Mouse (Mus musculus) gastrocnemius, postnatal 36 days (tissue): ENCODE measurements around the gene Cmtm3. TPM values are rescaled to one million over a fixed set of nuclear protein-coding genes. Genes with fewer than 3 reads are reported as not detected.
A peak's percentile ranks its signal among the peaks of the same experiment; 100 is the strongest.

Experiments
- DNase-seq, 2 experiments: peaks; one replicate each; pipeline ENCODE4 v3.0.0; 2022
- intact Hi-C: fragments of 180-260 bp; cut with DNase I; formaldehyde crosslinking; loops from one replicate; pipeline ENCODE4 v1.15.1; 2025
- total RNA-seq, 2 experiments: library from RNA; stranded (reverse); gene quantifications; 2 replicates each; pipeline ENCODE4 v1.2.3; 2021

Cmtm3 gene
- total RNA-seq, 2 experiments from 2014 or later, result 5.1 to 5.7 TPM

- DNase-seq, result peak; percentile 66 to 78
- intact Hi-C loops, result loop anchor here (5.0 kb wide), 1 partner anchor 61 kb away; no protein-coding TSS in a partner anchor
Observed at GRCm38 (mm10) chr8:104341106-104341561, 1.9 kb downstream of the Cmtm3 start.

- intact Hi-C loops, result loop anchor here (5.0 kb wide), 1 partner anchor 61 kb away; no protein-coding TSS in a partner anchor
- DNase-seq, result no peak
Observed at GRCm38 (mm10) chr8:104341678-104342077, 2.5 kb downstream of the Cmtm3 start.

GRCm38 (mm10) chr8:104342426-104342825 is 3.2 kb downstream of the Cmtm3 start:
- DNase-seq, result no peak
- intact Hi-C loops, result loop anchor here (5.0 kb wide), 1 partner anchor 60 kb away; no protein-coding TSS in a partner anchor

GRCm38 (mm10) chr8:104343957-104344356 is 4.7 kb downstream of the Cmtm3 start:
- intact Hi-C loops, result loop anchor here (2.0 to 5.0 kb wide), 3 partner anchors 58 to 227 kb away; partner anchors contain the start of gene Dync1li2
- peak; percentile 81 to 83 for DNase-seq

GRCm38 (mm10) chr8:104344622-104345021 is 5.4 kb downstream of the Cmtm3 start:
- DNase-seq, result no peak
- intact Hi-C loops, result loop anchor here (2.0 to 5.0 kb wide), 3 partner anchors 58 to 226 kb away; partner anchors contain the start of gene Dync1li2

- no peak for DNase-seq
- intact Hi-C loops, result no loop called here
Observed at GRCm38 (mm10) chr8:104346706-104347105, 7.5 kb downstream of the Cmtm3 start.

- intact Hi-C loops, result no loop called here
- no peak for DNase-seq
Observed at GRCm38 (mm10) chr8:104348971-104349370, 9.8 kb downstream of the Cmtm3 start.

- DNase-seq, result no peak
- intact Hi-C loops, result no loop called here
Observed at GRCm38 (mm10) chr8:104350047-104350446, 10.8 kb downstream of the Cmtm3 start.

- intact Hi-C loops, result no loop called here
- DNase-seq, result no peak
Observed at GRCm38 (mm10) chr8:104353186-104353585, 14.0 kb downstream of the Cmtm3 start.

- intact Hi-C loops, result no loop called here
Observed at GRCm38 (mm10) chr8:104354504-104354903, 15.3 kb downstream of the Cmtm3 start.

GRCm38 (mm10) chr8:104358637-104359036 is 19.4 kb downstream of the Cmtm3 start:
- DNase-seq, result no peak
- intact Hi-C loops, result no loop called here

More at GRCm38 (mm10) chr8:104354504-104354903, 15.3 kb downstream of the Cmtm3 start:
- DNase-seq, result no peak

- intact Hi-C loops, result no loop called here
- no peak for DNase-seq
Observed at GRCm38 (mm10) chr8:104359778-104360456, 20.7 kb downstream of the Cmtm3 start.

- no peak for DNase-seq
- intact Hi-C loops, result no loop called here
Observed at GRCm38 (mm10) chr8:104365695-104366094, 26.5 kb downstream of the Cmtm3 start.

GRCm38 (mm10) chr8:104367398-104367797 is 28.2 kb downstream of the Cmtm3 start:
- DNase-seq, result no peak
- intact Hi-C loops, result no loop called here

GRCm38 (mm10) chr8:104369591-104369990 is 30.4 kb downstream of the Cmtm3 start:
- intact Hi-C loops, result no loop called here
- no peak for DNase-seq

GRCm38 (mm10) chr8:104370071-104370470 is 30.9 kb downstream of the Cmtm3 start:
- intact Hi-C loops, result no loop called here
- DNase-seq, result no peak

- intact Hi-C loops, result no loop called here
Observed at GRCm38 (mm10) chr8:104371121-104371520, 31.9 kb downstream of the Cmtm3 start.

GRCm38 (mm10) chr8:104373779-104374178 is 34.6 kb downstream of the Cmtm3 start:
- intact Hi-C loops, result no loop called here
- no peak for DNase-seq

More at GRCm38 (mm10) chr8:104371121-104371520, 31.9 kb downstream of the Cmtm3 start:
- DNase-seq, result no peak

GRCm38 (mm10) chr8:104374269-104374668 is 35.1 kb downstream of the Cmtm3 start:
- intact Hi-C loops, result no loop called here

GRCm38 (mm10) chr8:104374864-104375846 is 35.9 kb downstream of the Cmtm3 start:
- intact Hi-C loops, result no loop called here
- DNase-seq, result peak in 1 of 2 experiments; percentile 24

More at GRCm38 (mm10) chr8:104374269-104374668, 35.1 kb downstream of the Cmtm3 start:
- DNase-seq, result no peak

GRCm38 (mm10) chr8:104375959-104376358 is 36.7 kb downstream of the Cmtm3 start:
- DNase-seq, result no peak
- intact Hi-C loops, result no loop called here
